Comparison of ENCODE assay signal across 20 mouse cellular contexts in genomic region chr5:96170443-96170842, GRCm38 (mm10).
"Had no signal": no experiment of that assay in that cellular context is flagged by ENCODE, and none has a peak within 500 bp of the region (broad histone marks: within the 10 kb centered on the region; RNA-seq: fewer than 3 reads in every experiment).

No protein-coding gene starts in this region.

- H3K4me2 ChIP-seq: limb, embryonic 13.5 days; liver, embryonic 12.5 days; liver, embryonic 15.5 days; midbrain, embryonic 12.5 days; midbrain, embryonic 15.5 days; neural tube, embryonic 13.5 days had no signal

- H3K27me3 ChIP-seq: limb, embryonic 13.5 days; liver, embryonic 12.5 days; liver, embryonic 15.5 days; megakaryocyte, embryonic 14.5 days; midbrain, embryonic 12.5 days; midbrain, embryonic 15.5 days; neural tube, embryonic 13.5 days had no signal

- DNase-seq: kidney, adult 18-20 months; kidney, adult 9 months; kidney, postnatal 14 days; kidney, postnatal 4 days; liver; lung, adult 18-20 months; thymus, adult 2 months; thymus, postnatal 14 days; thymus, postnatal 4 days had no signal

- H3K9me3 ChIP-seq: limb, embryonic 10.5 days; liver, embryonic 12.5 days; liver, embryonic 15.5 days; midbrain, embryonic 15.5 days; neural tube, embryonic 13.5 days had no signal

- H3K4me1 ChIP-seq: limb, embryonic 10.5 days; limb, embryonic 13.5 days; liver, embryonic 12.5 days; liver, embryonic 15.5 days; midbrain, embryonic 12.5 days; midbrain, embryonic 15.5 days; neural tube, embryonic 13.5 days had no signal

- H3K9ac ChIP-seq: limb, embryonic 13.5 days; liver, embryonic 12.5 days; liver, embryonic 15.5 days; midbrain, embryonic 12.5 days; midbrain, embryonic 15.5 days; neural tube, embryonic 13.5 days had no signal

- H3K4me3 ChIP-seq: limb, embryonic 10.5 days; limb, embryonic 13.5 days; liver, embryonic 12.5 days; liver, embryonic 15.5 days; megakaryocyte, embryonic 14.5 days; midbrain, embryonic 12.5 days; midbrain, embryonic 15.5 days; myocyte; neural tube, embryonic 13.5 days had no signal

- H3K27ac ChIP-seq: limb, embryonic 10.5 days; limb, embryonic 13.5 days; liver, embryonic 12.5 days; liver, embryonic 15.5 days; midbrain, embryonic 12.5 days; midbrain, embryonic 15.5 days; neural tube, embryonic 13.5 days; stomach, postnatal 0 days had no signal

- H3K36me3 ChIP-seq: limb, embryonic 10.5 days; limb, embryonic 13.5 days; liver, embryonic 12.5 days; liver, embryonic 15.5 days; midbrain, embryonic 12.5 days; midbrain, embryonic 15.5 days; neural tube, embryonic 13.5 days had no signal

- ATAC-seq: intestine, embryonic 16.5 days; liver, embryonic 12.5 days; midbrain, embryonic 15.5 days had no signal
